Mouse (Mus musculus) B cell, adult 67 days (primary cell): Measurements from ENCODE around the gene Ntn5. TPM values are rescaled to one million over a fixed set of nuclear protein-coding genes. Genes with fewer than 3 reads are reported as not detected.

ENCODE experiments used
- total RNA-seq, 2 experiments: library from RNA; stranded (reverse); gene quantifications; 4 replicates each; pipeline ENCODE4 v1.2.4; 2023

The Ntn5 gene
- not detected for total RNA-seq

GRCm38 (mm10) chr7:45683396-45684050, at the start of gene Ntn5:
Ntn5 (plus strand) TSS chr7:45684022.

GRCm38 (mm10) chr7:45639561-45640027, 44.2 kb upstream of the Ntn5 start, which contains the start of gene Mamstr:
Mamstr (plus strand) TSS chr7:45639977.

GRCm38 (mm10) chr7:45666161-45666560, 17.7 kb upstream of the Ntn5 start, which contains the start of gene Fut2:
Fut2 (minus strand) TSS chr7:45666394.

GRCm38 (mm10) chr7:45693921-45694591, 10.2 kb downstream of the Ntn5 start, which contains the start of gene Sec1:
Sec1 (minus strand) TSS chr7:45694402.

GRCm38 (mm10) chr7:45699523-45700141, 15.8 kb downstream of the Ntn5 start, which contains the start of gene Car11:
Car11 (plus strand) TSS chr7:45699843.

GRCm38 (mm10) chr7:45704730-45705442, 21.1 kb downstream of the Ntn5 start, which contains the start of gene Dbp:
Dbp (plus strand) TSS chr7:45705088.

GRCm38 (mm10) chr7:45715090-45715708, 31.4 kb downstream of the Ntn5 start, which contains the start of gene Rpl18:
Rpl18 (plus strand) TSS chr7:45715457.

GRCm38 (mm10) chr7:45717918-45718297, 34.1 kb downstream of the Ntn5 start, which contains the start of gene Sphk2:
Sphk2 (minus strand) TSS chr7:45718002.

GRCm38 (mm10) chr7:45720413-45721233, 36.8 kb downstream of the Ntn5 start, which contains the start of gene Fam83e:
Fam83e (plus strand) TSS chr7:45721212.

GRCm38 (mm10) chr7:45725713-45726112, 41.9 kb downstream of the Ntn5 start, which contains the start of gene Spaca4:
Spaca4 (minus strand) TSS chr7:45725813.

Other genes with a start within 250 kb of the Ntn5 start
- 10 to 100 TPM; 21.3 to 24.4 TPM for gene Gys1, start 249.2 kb upstream of the Ntn5 start, total RNA-seq
- 10 to 100 TPM; 48.0 to 56.3 TPM for gene Ruvbl2, start 245.9 kb upstream of the Ntn5 start, total RNA-seq
- 100 to 1,000 TPM; 609 to 629 TPM for gene Ftl1, start 224.1 kb upstream of the Ntn5 start, total RNA-seq
- 100 to 1,000 TPM; 113 to 118 TPM for gene Bax, start 217.1 kb upstream of the Ntn5 start, total RNA-seq
- gene Tulp2, start 202.1 kb upstream of the Ntn5 start, total RNA-seq: not detected
- 1 to 10 TPM in 1 of 2 experiments, not detected in 1; 3.7 TPM for gene Gm45808, start 197.2 kb upstream of the Ntn5 start, total RNA-seq
- 1 to 10 TPM; 3.3 to 5.3 TPM for gene Dhdh, start 195.2 kb upstream of the Ntn5 start, total RNA-seq
- 10 to 100 TPM; 78.3 to 83.7 TPM for gene Nucb1, start 173.6 kb upstream of the Ntn5 start, total RNA-seq
- gene Ppp1r15a, start 157.8 kb upstream of the Ntn5 start, total RNA-seq: 1,000 to 10,000 TPM in 1 of 2 experiments, 100 to 1,000 TPM in 1; 780 to 1,130 TPM
- 1 to 10 TPM; 2.5 to 2.8 TPM for gene Plekha4, start 157.7 kb upstream of the Ntn5 start, total RNA-seq
- 1 to 10 TPM in 1 of 2 experiments, not detected in 1; 8.0 TPM for gene Hsd17b14, start 129.1 kb upstream of the Ntn5 start, total RNA-seq
- gene Bcat2, start 113.9 kb upstream of the Ntn5 start, total RNA-seq: 10 to 100 TPM; 28.7 to 47.2 TPM
- gene Fgf21, start 68.5 kb upstream of the Ntn5 start, total RNA-seq: not detected
- not detected for gene Fut1, start 66.7 kb upstream of the Ntn5 start, total RNA-seq
- not detected for gene Izumo1, start 62.2 kb upstream of the Ntn5 start, total RNA-seq
- not detected for gene Rasip1, start 56.5 kb upstream of the Ntn5 start, total RNA-seq
- not detected for gene Mamstr, start 44.0 kb upstream of the Ntn5 start, total RNA-seq
- gene Fut2, start 17.6 kb upstream of the Ntn5 start, total RNA-seq: not detected
- not detected for gene Sec1, start 10.4 kb downstream of the Ntn5 start, total RNA-seq
- gene Car11, start 15.8 kb downstream of the Ntn5 start, total RNA-seq: not detected
- 10 to 100 TPM; 18.5 to 23.3 TPM for gene Dbp, start 21.1 kb downstream of the Ntn5 start, total RNA-seq
- 1,000 to 10,000 TPM; 1,959 to 2,082 TPM for gene Rpl18, start 31.4 kb downstream of the Ntn5 start, total RNA-seq
- gene Sphk2, start 34.0 kb downstream of the Ntn5 start, total RNA-seq: 10 to 100 TPM; 33.4 to 41.2 TPM
- under 1 TPM; 0.42 to 0.99 TPM for gene Fam83e, start 37.2 kb downstream of the Ntn5 start, total RNA-seq
- gene Spaca4, start 41.8 kb downstream of the Ntn5 start, total RNA-seq: not detected
- gene Lmtk3, start 99.7 kb downstream of the Ntn5 start, total RNA-seq: under 1 TPM in 1 of 2 experiments, not detected in 1; 0.26 TPM
- not detected for gene Sult2b1, start 100.6 kb downstream of the Ntn5 start, total RNA-seq
- 100 to 1,000 TPM; 108 to 146 TPM for gene Cyth2, start 130.6 kb downstream of the Ntn5 start, total RNA-seq
- 1 to 10 TPM; 2.3 to 3.3 TPM for gene Kcnj14, start 140.8 kb downstream of the Ntn5 start, total RNA-seq
- gene Grwd1, start 146.9 kb downstream of the Ntn5 start, total RNA-seq: 10 to 100 TPM; 27.9 to 32.7 TPM
- gene Kdelr1, start 188.8 kb downstream of the Ntn5 start, total RNA-seq: 10 to 100 TPM; 60.0 to 71.8 TPM
- gene Grin2d, start 194.4 kb downstream of the Ntn5 start, total RNA-seq: under 1 TPM; 0.38 to 0.47 TPM
- not detected for gene Syngr4, start 212.7 kb downstream of the Ntn5 start, total RNA-seq
- 10 to 100 TPM in 1 of 2 experiments, 1 to 10 TPM in 1; 7.6 to 10.8 TPM for gene Tmem143, start 212.9 kb downstream of the Ntn5 start, total RNA-seq
- 100 to 1,000 TPM; 199 to 219 TPM for gene Emp3, start 237.4 kb downstream of the Ntn5 start, total RNA-seq
- gene Ccdc114, start 240.1 kb downstream of the Ntn5 start, total RNA-seq: 1 to 10 TPM; 6.3 TPM